Mouse (Mus musculus): ENCODE measurements around the gene Defb25. TPM values are rescaled to one million over a fixed set of nuclear protein-coding genes. Genes with fewer than 3 reads are reported as not detected.

Defb25 gene
- polyA plus RNA-seq, 1 experiment from 2014 or later = 0.49 TPM

GRCm38 (mm10) chr2:152608719-152609118 is 14.1 kb downstream of the Defb25 start:
- TF ChIP-seq CTCF (IDR thresholded peaks at IDR 0.05; ENCODE audit: low read depth) (peak; percentile 14; the same call in 1 of the 2 replicates), EP300 (IDR thresholded peaks at IDR 0.05; ENCODE audit: low read depth) (no peak)
- Histone ChIP-seq H3K9ac (replicated peaks) (no peak overlapping the region), H3K4me3 (ENCODE audit: low read depth, low read length) (no peak overlapping the region), H3K4me2 (ENCODE audit: low read depth, low read length) (no peak overlapping the region), H3K27ac (ENCODE audit: low read depth) (no peak overlapping the region), H3K27me3 (ENCODE audit: insufficient read depth, low read length) (no peaks in the 10 kb centered on the region), H3K36me3 (replicated peaks; ENCODE audit: insufficient read depth, low read length) (no peaks in the 10 kb centered on the region), H3K9me3 (ENCODE audit: low read length) (no peaks in the 10 kb centered on the region), H3K4me1 (ENCODE audit: insufficient read depth) (no peaks in the 10 kb centered on the region)
- 72% methylated on average over 1 of the region's 1 CpGs for WGBS (ENCODE audit: insufficient replicate concordance)
- no peak for ATAC-seq
- DNase-seq = no peak

GRCm38 (mm10) chr2:152607746-152608145 is 15.1 kb downstream of the Defb25 start:
- Histone ChIP-seq H3K9me3 (ENCODE audit: low read length) (no peaks in the 10 kb centered on the region), H3K4me3 (ENCODE audit: low read depth, low read length) (no peak overlapping the region), H3K36me3 (replicated peaks; ENCODE audit: insufficient read depth, low read length) (no peaks in the 10 kb centered on the region), H3K27me3 (ENCODE audit: insufficient read depth, low read length) (no peaks in the 10 kb centered on the region), H3K27ac (ENCODE audit: low read depth) (no peak overlapping the region), H3K4me2 (ENCODE audit: low read depth, low read length) (no peak overlapping the region), H3K9ac (replicated peaks) (no peak overlapping the region), H3K4me1 (ENCODE audit: insufficient read depth) (no peaks in the 10 kb centered on the region)
- ATAC-seq (no peak), DNase-seq (no peak)
- WGBS (ENCODE audit: insufficient replicate concordance) = 43% methylated on average over 6 of the region's 6 CpGs
- TF ChIP-seq CTCF (IDR thresholded peaks at IDR 0.05; ENCODE audit: low read depth) (no peak), EP300 (IDR thresholded peaks at IDR 0.05; ENCODE audit: low read depth) (no peak)

GRCm38 (mm10) chr2:152604057-152604456 is 18.8 kb downstream of the Defb25 start, which contains the start of gene Defb36:
Gene Defb36, plus strand, starts transcription at chr2:152604327.
- Histone ChIP-seq H3K27me3 (ENCODE audit: insufficient read depth, low read length) (no peaks in the 10 kb centered on the region), H3K9me3 (ENCODE audit: low read length) (no peaks in the 10 kb centered on the region), H3K4me2 (ENCODE audit: low read depth, low read length) (no peak within 1 kb of the TSS), H3K36me3 (replicated peaks; ENCODE audit: insufficient read depth, low read length) (no peaks in the 10 kb centered on the region), H3K4me1 (ENCODE audit: insufficient read depth) (no peaks in the 10 kb centered on the region), H3K4me3 (ENCODE audit: low read depth, low read length) (no peak within 1 kb of the TSS), H3K27ac (ENCODE audit: low read depth) (no peak within 1 kb of the TSS), H3K9ac (replicated peaks) (no peak within 1 kb of the TSS)
- no peak for TF ChIP-seq EP300 (IDR thresholded peaks at IDR 0.05; ENCODE audit: low read depth)
- TF ChIP-seq CTCF (IDR thresholded peaks at IDR 0.05; ENCODE audit: low read depth) = peak; percentile 60
- 73% methylated on average over 15 of the region's 15 CpGs for WGBS (ENCODE audit: insufficient replicate concordance)
- peak; percentile 58 for DNase-seq
- no peak for ATAC-seq

- Histone ChIP-seq H3K9ac (replicated peaks) (no peak overlapping the region), H3K27ac (ENCODE audit: low read depth) (no peak overlapping the region), H3K4me2 (ENCODE audit: low read depth, low read length) (no peak overlapping the region), H3K36me3 (replicated peaks; ENCODE audit: insufficient read depth, low read length) (no peaks in the 10 kb centered on the region), H3K4me1 (ENCODE audit: insufficient read depth) (no peaks in the 10 kb centered on the region), H3K4me3 (ENCODE audit: low read depth, low read length) (no peak overlapping the region), H3K9me3 (ENCODE audit: low read length) (no peaks in the 10 kb centered on the region), H3K27me3 (ENCODE audit: insufficient read depth, low read length) (no peaks in the 10 kb centered on the region)
- no peak for DNase-seq
- ATAC-seq = no peak
- WGBS (ENCODE audit: insufficient replicate concordance) = 52% methylated on average over 4 of the region's 4 CpGs
- TF ChIP-seq CTCF (IDR thresholded peaks at IDR 0.05; ENCODE audit: low read depth) (peak; percentile 44), EP300 (IDR thresholded peaks at IDR 0.05; ENCODE audit: low read depth) (no peak)
These were observed 21.4 kb downstream of the Defb25 start for GRCm38 (mm10) chr2:152601275-152601960.

- 72% methylated on average over 6 of the region's 6 CpGs for WGBS (ENCODE audit: insufficient replicate concordance)
- Histone ChIP-seq H3K4me2 (ENCODE audit: low read depth, low read length) (no peak overlapping the region), H3K27me3 (ENCODE audit: insufficient read depth, low read length) (no peaks in the 10 kb centered on the region), H3K4me3 (ENCODE audit: low read depth, low read length) (no peak overlapping the region), H3K9me3 (ENCODE audit: low read length) (no peaks in the 10 kb centered on the region), H3K36me3 (replicated peaks; ENCODE audit: insufficient read depth, low read length) (no peaks in the 10 kb centered on the region), H3K9ac (replicated peaks) (no peak overlapping the region), H3K4me1 (ENCODE audit: insufficient read depth) (no peaks in the 10 kb centered on the region), H3K27ac (ENCODE audit: low read depth) (no peak overlapping the region)
- TF ChIP-seq EP300 (IDR thresholded peaks at IDR 0.05; ENCODE audit: low read depth) (no peak), CTCF (IDR thresholded peaks at IDR 0.05; ENCODE audit: low read depth) (no peak)
- DNase-seq (no peak), ATAC-seq (no peak)
These were observed 22.8 kb downstream of the Defb25 start for GRCm38 (mm10) chr2:152600076-152600475.

GRCm38 (mm10) chr2:152599299-152599698 is 23.6 kb downstream of the Defb25 start, which contains the start of gene Defb45:
Gene Defb45, minus strand, starts transcription at chr2:152599399.
- no peak for DNase-seq
- Histone ChIP-seq H3K9ac (replicated peaks) (no peak within 1 kb of the TSS), H3K36me3 (replicated peaks; ENCODE audit: insufficient read depth, low read length) (no peaks in the 10 kb centered on the region), H3K4me1 (ENCODE audit: insufficient read depth) (no peaks in the 10 kb centered on the region), H3K9me3 (ENCODE audit: low read length) (no peaks in the 10 kb centered on the region), H3K4me3 (ENCODE audit: low read depth, low read length) (no peak within 1 kb of the TSS), H3K4me2 (ENCODE audit: low read depth, low read length) (no peak within 1 kb of the TSS), H3K27ac (ENCODE audit: low read depth) (no peak within 1 kb of the TSS), H3K27me3 (ENCODE audit: insufficient read depth, low read length) (no peaks in the 10 kb centered on the region)
- 64% methylated on average over 7 of the region's 7 CpGs for WGBS (ENCODE audit: insufficient replicate concordance)
- TF ChIP-seq CTCF (IDR thresholded peaks at IDR 0.05; ENCODE audit: low read depth) (no peak), EP300 (IDR thresholded peaks at IDR 0.05; ENCODE audit: low read depth) (no peak)
- no peak for ATAC-seq
